Mouse (Mus musculus) hindbrain, embryonic 12.5 days (tissue): Measurements from ENCODE around the gene Tmem159. TPM values are rescaled to one million over a fixed set of nuclear protein-coding genes. Genes with fewer than 3 reads are reported as not detected.

Source experiments
- ATAC-seq: fragments of 200-750 bp; cut with Nextera tagmentation; 2 replicates; pipeline ENCODE4 v1.8.0; 2017; ENCODE audit warnings: moderate TSS enrichment; ENCODE audit not compliant: low FRiP score
- H3K27ac ChIP-seq: fragments of 300-500 bp; sonication (generic); 2 replicates; pipeline ENCODE4 v1.5.1; 2016; ENCODE audit warnings: mild to moderate bottlenecking
- H3K27me3 ChIP-seq: fragments of 300-500 bp; sonication (generic); 2 replicates; pipeline ENCODE4 v1.6.1; 2016; ENCODE audit warnings: mild to moderate bottlenecking
- H3K36me3 ChIP-seq: fragments of 300-500 bp; sonication (generic); 2 replicates; pipeline ENCODE4 v1.6.1; 2016; ENCODE audit warnings: mild to moderate bottlenecking
- H3K4me1 ChIP-seq: fragments of 300-500 bp; sonication (generic); 2 replicates; pipeline ENCODE4 v1.6.1; 2016
- H3K4me2 ChIP-seq: fragments of 300-500 bp; sonication (generic); replicated peaks from 2 replicates; pipeline ENCODE4 v1.6.1; 2016; ENCODE audit warnings: mild to moderate bottlenecking
- H3K4me3 ChIP-seq: fragments of 300-500 bp; sonication (generic); 2 replicates; pipeline ENCODE4 v1.5.1; 2016; ENCODE audit warnings: mild to moderate bottlenecking
- H3K9ac ChIP-seq: fragments of 300-500 bp; sonication (generic); 2 replicates; pipeline ENCODE4 v1.6.1; 2016; ENCODE audit warnings: mild to moderate bottlenecking, moderate library complexity
- H3K9me3 ChIP-seq: fragments of 300-500 bp; sonication (generic); replicated peaks from 2 replicates; pipeline ENCODE4 v1.6.1; 2016; ENCODE audit warnings: mild to moderate bottlenecking
- WGBS: fragments of 180-500 bp; shearing (Covaris S2); methylation state at CpG from one replicate; pipeline ENCODE4 v1.1.7; 2016; 5-methylcytosine and 5-hydroxymethylcytosine counted together
- polyA plus RNA-seq: library from polyadenylated mRNA; unstranded; fragments of >200 nt; fragmentation: Nextera tagmentation; extraction: Ambion mirVana; gene quantifications from 2 replicates; pipeline ENCODE4 v1.2.1, GENCODE M21; 2016

Gene Tmem159
- polyA plus RNA-seq, 1 experiment from 2014 or later = 20.7 TPM

- ATAC-seq = no peak
- Histone ChIP-seq H3K36me3 (no peaks in the 10 kb centered on the region), H3K9ac (no peak within 1 kb of the TSS), H3K4me1 (peaks cover 2% of the 10 kb centered on the region; the same call in 1 of the 2 replicates), H3K9me3 (no peaks in the 10 kb centered on the region), H3K27me3 (no peaks in the 10 kb centered on the region), H3K27ac (no peak within 1 kb of the TSS), H3K4me3 (no peak within 1 kb of the TSS), H3K4me2 (no peak within 1 kb of the TSS)
- WGBS = 79% methylated on average over 9 of the region's 9 CpGs
Observed at GRCm38 (mm10) chr7:120145191-120145590, 43.0 kb downstream of the Tmem159 start, which contains the start of gene Zp2. TSS of gene Zp2 (minus strand) at chr7:120145291.

DNA sequence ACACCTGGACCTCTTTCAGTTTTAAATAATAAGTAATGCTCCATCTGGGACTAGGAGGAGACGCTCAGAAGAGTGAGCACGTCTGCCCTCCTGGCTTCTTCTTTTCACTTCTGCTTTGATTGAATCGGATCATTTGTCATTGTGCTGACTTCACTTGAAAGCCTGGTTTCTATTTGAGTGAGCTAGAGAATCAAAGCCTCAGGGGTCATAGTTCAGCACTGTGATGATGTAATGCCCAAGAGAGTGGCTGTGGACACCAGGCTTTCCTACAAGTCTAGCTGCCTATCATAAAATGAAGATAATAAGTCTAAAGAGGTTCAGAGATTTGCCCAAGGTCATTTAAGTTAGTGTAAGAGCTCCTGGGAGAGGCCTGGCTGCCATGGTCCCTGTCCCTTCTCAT is 48.1 kb downstream of the Tmem159 start:
- no peak for ATAC-seq
- H3K4me2 ChIP-seq = no peak overlapping the region
- H3K9ac ChIP-seq = no peak overlapping the region
- no peak overlapping the region for H3K4me3 ChIP-seq
- WGBS = 11% methylated on average over 3 of the region's 3 CpGs
- H3K9me3 ChIP-seq = no peaks in the 10 kb centered on the region
- H3K27me3 ChIP-seq = no peaks in the 10 kb centered on the region
- H3K27ac ChIP-seq = no peak overlapping the region
- H3K4me1 ChIP-seq = peaks cover 5% of the 10 kb centered on the region; the same call in 1 of the 2 replicates
- no peaks in the 10 kb centered on the region for H3K36me3 ChIP-seq

DNA sequence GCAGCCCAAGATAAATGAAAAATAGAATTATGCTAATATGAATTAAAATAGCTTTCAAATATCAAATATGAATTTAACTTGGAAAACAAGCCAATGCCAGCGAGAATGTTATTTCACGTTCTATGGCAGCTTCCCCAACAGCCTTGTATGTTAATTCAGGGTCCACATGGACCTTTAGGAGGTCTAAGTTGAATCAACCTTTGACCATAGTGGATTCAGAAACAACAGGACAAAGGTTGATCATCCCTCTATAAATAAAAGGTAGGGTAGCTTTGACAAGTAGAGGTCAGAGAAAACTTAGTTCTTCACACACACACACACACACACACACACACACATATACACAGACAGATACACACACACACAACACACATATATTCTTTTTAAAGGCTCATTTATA is 48.7 kb downstream of the Tmem159 start:
- 87% methylated on average over 2 of the region's 2 CpGs for WGBS
- Histone ChIP-seq H3K36me3 (no peaks in the 10 kb centered on the region), H3K4me2 (no peak overlapping the region), H3K4me1 (peaks cover 5% of the 10 kb centered on the region; the same call in 1 of the 2 replicates), H3K9me3 (no peaks in the 10 kb centered on the region), H3K27ac (no peak overlapping the region), H3K4me3 (no peak overlapping the region), H3K9ac (no peak overlapping the region), H3K27me3 (no peaks in the 10 kb centered on the region)
- ATAC-seq = no peak

GRCm38 (mm10) chr7:120156841-120157409 is 54.8 kb downstream of the Tmem159 start:
- WGBS = 11% methylated on average over 2 of the region's 2 CpGs
- ATAC-seq = no peak

DNA sequence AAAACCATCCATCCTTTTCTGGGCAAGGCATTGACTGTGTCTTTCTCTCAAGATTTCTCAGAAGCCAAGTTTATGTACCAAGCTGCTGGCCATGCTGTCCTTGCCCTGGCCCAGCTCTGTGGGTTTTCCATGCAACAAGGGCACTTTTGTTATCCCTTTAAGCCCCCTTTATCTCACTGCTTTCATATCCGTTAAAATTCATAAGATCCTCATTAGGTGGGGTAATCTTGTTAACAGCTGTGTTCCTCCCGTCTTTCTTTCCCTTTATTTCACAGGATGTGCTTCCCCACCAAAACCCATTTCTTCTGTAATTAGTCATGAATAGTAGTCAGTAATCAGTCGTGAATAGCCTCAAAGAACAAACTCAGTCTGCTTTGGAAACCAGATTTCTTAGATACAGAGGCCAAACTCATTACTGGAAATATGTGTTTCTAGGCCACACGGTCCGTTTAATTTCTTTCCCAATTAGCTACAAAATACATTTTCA is 55.5 kb downstream of the Tmem159 start:
- H3K27me3 ChIP-seq = no peaks in the 10 kb centered on the region

More at GRCm38 (mm10) chr7:120156841-120157409, 54.8 kb downstream of the Tmem159 start:
- no peaks in the 10 kb centered on the region for H3K27me3 ChIP-seq
- H3K4me3 ChIP-seq = no peak overlapping the region
- H3K36me3 ChIP-seq = no peaks in the 10 kb centered on the region
- peaks cover 17% of the 10 kb centered on the region for H3K4me1 ChIP-seq
- H3K9ac ChIP-seq = no peak overlapping the region
- H3K9me3 ChIP-seq = no peaks in the 10 kb centered on the region
- no peak overlapping the region for H3K4me2 ChIP-seq
- no peak overlapping the region for H3K27ac ChIP-seq

DNA sequence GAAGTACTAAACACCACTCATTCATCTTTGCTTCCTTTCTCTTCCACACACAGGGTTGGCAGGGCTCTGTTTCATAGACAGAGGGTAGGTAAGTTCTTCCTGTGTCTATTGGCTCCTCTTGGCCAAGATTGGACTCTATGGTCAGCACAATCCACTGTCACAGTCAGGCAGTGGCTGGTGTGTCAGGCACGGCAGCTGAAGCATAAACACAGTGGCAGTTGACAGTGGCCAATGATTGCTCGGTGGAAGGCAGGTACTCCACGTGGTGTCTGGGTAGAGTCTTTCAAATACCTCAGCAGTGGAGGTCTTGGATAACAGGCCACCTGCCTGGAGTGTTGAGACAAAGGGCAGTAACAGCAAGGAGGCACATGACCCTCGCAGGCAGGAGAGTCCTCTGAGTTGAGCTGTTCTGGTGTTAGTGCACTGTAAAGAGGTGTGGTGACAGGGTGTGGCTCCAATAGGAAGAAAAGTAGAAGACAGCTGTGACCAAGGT is 56.0 kb downstream of the Tmem159 start:
- Histone ChIP-seq H3K4me2 (no peak overlapping the region), H3K27me3 (no peaks in the 10 kb centered on the region), H3K9me3 (no peaks in the 10 kb centered on the region), H3K9ac (no peak overlapping the region), H3K27ac (no peak overlapping the region), H3K4me3 (no peak overlapping the region), H3K4me1 (peaks cover 17% of the 10 kb centered on the region), H3K36me3 (no peaks in the 10 kb centered on the region)
- WGBS = 36% methylated on average over 4 of the region's 4 CpGs
- ATAC-seq = peak; percentile 53; the same call in 1 of the 2 replicates

More for the DNA sequence above, 55.5 kb downstream of the Tmem159 start:
- peaks cover 17% of the 10 kb centered on the region for H3K4me1 ChIP-seq
- no peak overlapping the region for H3K4me2 ChIP-seq
- no peaks in the 10 kb centered on the region for H3K36me3 ChIP-seq
- H3K27ac ChIP-seq = no peak overlapping the region; the same call in 1 of the 2 replicates
- H3K9ac ChIP-seq = no peak overlapping the region
- H3K4me3 ChIP-seq = no peak overlapping the region
- no peaks in the 10 kb centered on the region for H3K9me3 ChIP-seq
- 34% methylated on average over 5 of the region's 5 CpGs for WGBS
- peak; percentile 76 for ATAC-seq

GRCm38 (mm10) chr7:120163581-120164251 is 61.6 kb downstream of the Tmem159 start:
- Histone ChIP-seq H3K9ac (no peak overlapping the region), H3K4me2 (no peak overlapping the region), H3K36me3 (no peaks in the 10 kb centered on the region), H3K27me3 (no peaks in the 10 kb centered on the region), H3K27ac (no peak overlapping the region), H3K9me3 (no peaks in the 10 kb centered on the region), H3K4me3 (no peak overlapping the region), H3K4me1 (no peaks in the 10 kb centered on the region)
- 86% methylated on average over 11 of the region's 11 CpGs for WGBS
- no peak for ATAC-seq

Other genes starting within 250 kb of the Tmem159 start
- 14.0 and 15.2 TPM in 2 replicates for gene Lyrm1, start 206.5 kb upstream of the Tmem159 start, polyA plus RNA-seq
- gene Dcun1d3, start 206.1 kb upstream of the Tmem159 start, polyA plus RNA-seq = 16.5 and 20.0 TPM in 2 replicates
- 0.10 and 0.26 TPM in 2 replicates for gene Dnah3, start 7.1 kb upstream of the Tmem159 start, polyA plus RNA-seq
- gene Zp2, start 42.9 kb downstream of the Tmem159 start, polyA plus RNA-seq = not detected in 2 replicates
- gene Anks4b, start 71.5 kb downstream of the Tmem159 start, polyA plus RNA-seq = not detected in 2 replicates
- 32.9 and 80.0 TPM in 2 replicates for gene Crym, start 99.8 kb downstream of the Tmem159 start, polyA plus RNA-seq
- gene Abca14, start 101.6 kb downstream of the Tmem159 start, polyA plus RNA-seq = not detected in 2 replicates
- not detected in 2 replicates for gene Abca15, start 226.3 kb downstream of the Tmem159 start, polyA plus RNA-seq